Mouse (Mus musculus): ENCODE measurements around the gene Vdr.

GRCm38 (mm10) chr15:97809942-97810341 is 100.5 kb downstream of the Vdr start:
- TF ChIP-seq GATA1 (IDR thresholded peaks at IDR 0.05; ENCODE audit: borderline replicate concordance, low read length): no peak
- TF ChIP-seq FLI1 (IDR thresholded peaks at IDR 0.05; ENCODE audit: low read length): no peak

Data from megakaryocyte, embryonic 14.5 days (primary cell).